Comparison of ENCODE assay signal across 16 mouse cellular contexts in the genomic region with DNA sequence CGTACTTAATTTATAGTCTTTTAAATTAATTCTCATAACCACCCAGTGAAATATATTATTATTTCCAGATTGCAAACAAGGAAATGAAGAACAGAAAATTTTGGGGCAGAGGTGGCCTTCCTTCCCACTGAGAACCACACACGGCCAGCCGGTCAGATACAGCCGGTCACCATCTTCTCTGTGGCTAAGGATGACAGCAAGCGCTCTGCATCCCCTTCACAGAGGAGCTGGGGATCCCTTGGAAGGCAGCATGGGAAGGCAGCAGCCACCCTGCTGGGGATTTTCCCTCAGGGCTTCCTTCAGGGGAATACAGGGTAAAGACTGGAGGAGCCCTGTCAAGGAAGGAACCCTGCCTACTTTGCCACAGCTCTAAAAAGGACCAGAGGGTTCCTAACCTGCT. TPM values are rescaled to one million over a fixed set of nuclear protein-coding genes. Genes with fewer than 3 reads are reported as not detected.
DNase-seq lines count a peak whose midpoint lies in the region; ATAC-seq and TF ChIP-seq lines count a peak whose summit lies in the region.
"Had no signal": no experiment of that assay in that cellular context is flagged by ENCODE, and none has a peak within 500 bp of the region (broad histone marks: within the 10 kb centered on the region; RNA-seq: fewer than 3 reads in every experiment).

No protein-coding gene starts in this region.

- no peak overlapping the region for H3K4me2 ChIP-seq in heart, embryonic 13.5 days
- H3K4me2 ChIP-seq in hindbrain, embryonic 12.5 days (replicated peaks), result no peak overlapping the region
- H3K4me2 ChIP-seq in midbrain, embryonic 14.5 days (ENCODE audit: low read length), result no peak overlapping the region
- H3K4me2 ChIP-seq: liver, embryonic 15.5 days had no signal

- H3K27me3 ChIP-seq in heart, embryonic 13.5 days (replicated peaks), result no peaks in the 10 kb centered on the region
- H3K27me3 ChIP-seq in embryonic facial prominence, embryonic 10.5 days (replicated peaks; ENCODE audit: low read depth, poor library complexity, severe bottlenecking), result no peaks in the 10 kb centered on the region
- H3K27me3 ChIP-seq in hindbrain, embryonic 12.5 days, result no peaks in the 10 kb centered on the region
- no peaks in the 10 kb centered on the region for H3K27me3 ChIP-seq in midbrain, embryonic 14.5 days (ENCODE audit: control insufficient read depth, insufficient read depth, low read length)

- no peak overlapping the region for H3K4me3 ChIP-seq in heart, embryonic 13.5 days
- H3K4me3 ChIP-seq in embryonic facial prominence, embryonic 10.5 days, result 0 out of 2 replicates have a peak overlapping the region, but pooled peaks have one; percentile 5
- H3K4me3 ChIP-seq in hindbrain, embryonic 12.5 days, result no peak overlapping the region
- no peak overlapping the region for H3K4me3 ChIP-seq in midbrain, embryonic 14.5 days (replicated peaks; ENCODE audit: low read depth, low read length)
- H3K4me3 ChIP-seq in layer of hippocampus, adult 2 months, result no peak overlapping the region
- H3K4me3 ChIP-seq: left cerebral cortex, adult 2 months; liver, embryonic 15.5 days had no signal

- WGBS in heart, embryonic 13.5 days, result 77% methylated on average over 5 of the region's 5 CpGs
- 62% methylated on average over 5 of the region's 5 CpGs for WGBS in embryonic facial prominence, embryonic 10.5 days
- WGBS in hindbrain, embryonic 12.5 days, result 50% methylated on average over 5 of the region's 5 CpGs
- 58% methylated on average over 5 of the region's 5 CpGs for WGBS in midbrain, embryonic 14.5 days

- no peak for TF ChIP-seq CTCF in layer of hippocampus, adult 2 months (conservative IDR thresholded peaks at IDR 0.05)

- ATAC-seq in heart, embryonic 13.5 days (ENCODE audit: extremely low read depth, insufficient number of reproducible peaks, low FRiP score, low TSS enrichment), result no peak
- no peak for ATAC-seq in hindbrain, embryonic 12.5 days (ENCODE audit: low FRiP score)
- no peak for ATAC-seq in midbrain, embryonic 14.5 days (ENCODE audit: low FRiP score, low TSS enrichment)
- ATAC-seq: CD4-positive, CD25-positive, alpha-beta regulatory T cell, adult 4 months; inflammation-experienced regulatory T-cells, adult 6 months had no signal

- H3K9me3 ChIP-seq in heart, embryonic 13.5 days, result no peaks in the 10 kb centered on the region
- no peaks in the 10 kb centered on the region for H3K9me3 ChIP-seq in embryonic facial prominence, embryonic 10.5 days
- H3K9me3 ChIP-seq in hindbrain, embryonic 12.5 days (replicated peaks), result no peaks in the 10 kb centered on the region
- H3K9me3 ChIP-seq in midbrain, embryonic 14.5 days (ENCODE audit: control insufficient read depth, low read length), result no peaks in the 10 kb centered on the region
- H3K9me3 ChIP-seq: liver, embryonic 15.5 days had no signal

- DNase-seq in heart, adult 8-10 months (ENCODE audit: low spot score), result no peak
- no peak for DNase-seq in embryonic facial prominence, embryonic 10.5 days (ENCODE audit: low spot score)
- peak; percentile 25 for DNase-seq in midbrain, embryonic 14.5 days
- no peak for DNase-seq in layer of hippocampus, adult 2 months (ENCODE audit: low spot score in 2 of 2)
- DNase-seq in urinary bladder, adult 18-20 months (ENCODE audit: low spot score in 2 of 2), result no peak
- no peak for DNase-seq in spleen, adult 18-20 months
- DNase-seq: adrenal gland, postnatal 36 days; cerebellum, adult 2 months; gastrocnemius, postnatal 14 days; right cerebral cortex, adult 18-20 months had no signal

- H3K9ac ChIP-seq in heart, embryonic 13.5 days, result no peak overlapping the region
- no peak overlapping the region for H3K9ac ChIP-seq in hindbrain, embryonic 12.5 days
- no peak overlapping the region for H3K9ac ChIP-seq in midbrain, embryonic 14.5 days (replicated peaks; ENCODE audit: low read length)
- H3K9ac ChIP-seq: liver, embryonic 15.5 days had no signal

- H3K36me3 ChIP-seq in heart, embryonic 13.5 days, result peaks cover 3% of the 10 kb centered on the region; the same call in 1 of the 2 replicates
- H3K36me3 ChIP-seq in embryonic facial prominence, embryonic 10.5 days (replicated peaks), result peaks cover 24% of the 10 kb centered on the region
- H3K36me3 ChIP-seq in hindbrain, embryonic 12.5 days, result no peaks in the 10 kb centered on the region
- peaks cover 3% of the 10 kb centered on the region; the same call in 1 of the 2 replicates for H3K36me3 ChIP-seq in midbrain, embryonic 14.5 days (ENCODE audit: control insufficient read depth, insufficient read depth, low read length)
- H3K36me3 ChIP-seq: liver, embryonic 15.5 days had no signal

- peak overlapping the region; percentile 99 for H3K27ac ChIP-seq in heart, embryonic 13.5 days (replicated peaks)
- H3K27ac ChIP-seq in embryonic facial prominence, embryonic 10.5 days (replicated peaks), result peak overlapping the region; percentile 78
- H3K27ac ChIP-seq in hindbrain, embryonic 12.5 days, result peak overlapping the region; percentile 66; the same call in 1 of the 2 replicates
- peak overlapping the region; percentile 42 for H3K27ac ChIP-seq in midbrain, embryonic 14.5 days (replicated peaks; ENCODE audit: low read depth, low read length)
- H3K27ac ChIP-seq in layer of hippocampus, adult 2 months, result no peak overlapping the region
- H3K27ac ChIP-seq: left cerebral cortex, adult 2 months had no signal

- H3K4me1 ChIP-seq in heart, embryonic 13.5 days, result peaks cover 55% of the 10 kb centered on the region
- H3K4me1 ChIP-seq in embryonic facial prominence, embryonic 10.5 days, result peaks cover 63% of the 10 kb centered on the region
- peaks cover 62% of the 10 kb centered on the region for H3K4me1 ChIP-seq in hindbrain, embryonic 12.5 days
- H3K4me1 ChIP-seq in midbrain, embryonic 14.5 days (ENCODE audit: control insufficient read depth, insufficient read depth, low read length), result peaks cover 54% of the 10 kb centered on the region

RNA-seq across cellular contexts. Expression of a gene that starts 32.0 kb away (rescaled TPM):
- polyA plus RNA-seq in heart, embryonic 13.5 days (2015; fragmentation: Nextera tagmentation; extraction: Ambion mirVana), result 13.2 and 13.9 TPM in 2 replicates
- total RNA-seq in heart, adult 8-10 months (2022), result 10 to 100 TPM; 31.5 to 38.8 (median 37.6) TPM
- 19.5 and 20.9 TPM in 2 replicates for polyA plus RNA-seq in embryonic facial prominence, embryonic 10.5 days (2016; fragmentation: Nextera tagmentation; extraction: Ambion mirVana)
- polyA plus RNA-seq in hindbrain, embryonic 12.5 days (2016; fragmentation: Nextera tagmentation; extraction: Ambion mirVana), result 41.8 and 44.7 TPM in 2 replicates
- 36.5 and 38.5 TPM in 2 replicates for polyA plus RNA-seq in midbrain, embryonic 14.5 days (2014; fragmentation: Nextera tagmentation; extraction: Ambion mirVana)
- 100 to 1,000 TPM in 1 of 2 experiments, 10 to 100 TPM in 1; 99.9 to 108 TPM for total RNA-seq in layer of hippocampus, adult 2 months (2021)

RNA-seq across cellular contexts. Expression of a gene that starts 39.5 kb away (rescaled TPM):
- 82.1 and 97.1 TPM in 2 replicates for polyA plus RNA-seq in heart, embryonic 13.5 days (2015; fragmentation: Nextera tagmentation; extraction: Ambion mirVana)
- total RNA-seq in heart, adult 8-10 months (2022), result 10 to 100 TPM; 31.3 to 56.0 (median 43.5) TPM
- 196 and 200 TPM in 2 replicates for polyA plus RNA-seq in embryonic facial prominence, embryonic 10.5 days (2016; fragmentation: Nextera tagmentation; extraction: Ambion mirVana)
- polyA plus RNA-seq in hindbrain, embryonic 12.5 days (2016; fragmentation: Nextera tagmentation; extraction: Ambion mirVana), result 190 and 196 TPM in 2 replicates
- polyA plus RNA-seq in midbrain, embryonic 14.5 days (2014; fragmentation: Nextera tagmentation; extraction: Ambion mirVana), result 134 and 200 TPM in 2 replicates
- total RNA-seq in layer of hippocampus, adult 2 months (2021), result 100 to 1,000 TPM; 122 to 129 TPM

RNA-seq across cellular contexts. Expression of a gene that starts 39.6 kb away (rescaled TPM):
- polyA plus RNA-seq in heart, embryonic 13.5 days (2015; fragmentation: Nextera tagmentation; extraction: Ambion mirVana), result 8.1 and 9.1 TPM in 2 replicates
- total RNA-seq in heart, adult 8-10 months (2022), result 1 to 10 TPM; 2.2 to 4.9 (median 2.7) TPM
- 21.0 and 22.6 TPM in 2 replicates for polyA plus RNA-seq in embryonic facial prominence, embryonic 10.5 days (2016; fragmentation: Nextera tagmentation; extraction: Ambion mirVana)
- polyA plus RNA-seq in hindbrain, embryonic 12.5 days (2016; fragmentation: Nextera tagmentation; extraction: Ambion mirVana), result 14.6 and 15.0 TPM in 2 replicates
- polyA plus RNA-seq in midbrain, embryonic 14.5 days (2014; fragmentation: Nextera tagmentation; extraction: Ambion mirVana), result 7.3 and 10.2 TPM in 2 replicates
- total RNA-seq in layer of hippocampus, adult 2 months (2021), result 1 to 10 TPM; 7.4 to 8.3 TPM
